Mouse (Mus musculus) liver, embryonic 13.5 days (tissue): ENCODE data around the gene Tnfsf13b. TPM values are rescaled to one million over a fixed set of nuclear protein-coding genes. Genes with fewer than 3 reads are reported as not detected.

Source experiments
- ATAC-seq: fragments of 200-750 bp; cut with Nextera tagmentation; 2 replicates; pipeline ENCODE4 v1.8.0; 2017; ENCODE audit warnings: low read depth, mild to moderate bottlenecking, moderate number of reproducible peaks, moderate library complexity
- DNase-seq: peaks from one replicate; pipeline ENCODE4 v3.0.0; 2022
- H3K27ac ChIP-seq: fragments of 300-500 bp; sonication (generic); 2 replicates; pipeline ENCODE4 v1.5.1; 2015; ENCODE audit warnings: moderate library complexity, mild to moderate bottlenecking, inconsistent platforms
- H3K27me3 ChIP-seq: fragments of 300-500 bp; sonication (generic); 2 replicates; pipeline ENCODE4 v1.6.1; 2015; ENCODE audit warnings: mild to moderate bottlenecking, inconsistent platforms
- H3K36me3 ChIP-seq: fragments of 300-500 bp; sonication (generic); 2 replicates; pipeline ENCODE4 v1.6.1; 2015; ENCODE audit warnings: mild to moderate bottlenecking, inconsistent platforms
- H3K4me1 ChIP-seq: fragments of 300-500 bp; sonication (generic); replicated peaks from 2 replicates; pipeline ENCODE4 v1.6.1; 2015; ENCODE audit warnings: inconsistent platforms
- H3K4me2 ChIP-seq: fragments of 300-500 bp; sonication (generic); 2 replicates; pipeline ENCODE4 v1.6.1; 2015; ENCODE audit warnings: inconsistent platforms, mild to moderate bottlenecking, moderate library complexity
- H3K4me3 ChIP-seq: fragments of 300-500 bp; sonication (generic); replicated peaks from 2 replicates; pipeline ENCODE4 v1.5.1; 2015; ENCODE audit warnings: mild to moderate bottlenecking, inconsistent platforms
- H3K9ac ChIP-seq: fragments of 300-500 bp; sonication (generic); 2 replicates; pipeline ENCODE4 v1.6.1; 2015; ENCODE audit warnings: mild to moderate bottlenecking, inconsistent platforms
- H3K9me3 ChIP-seq: fragments of 300-500 bp; sonication (generic); replicated peaks from 2 replicates; pipeline ENCODE4 v1.6.1; 2016; ENCODE audit warnings: inconsistent platforms
- WGBS: fragments of 180-500 bp; shearing (Covaris S2); methylation state at CpG from one replicate; pipeline ENCODE4 v1.1.7; 2015; ENCODE audit not compliant: insufficient replicate concordance; 5-methylcytosine and 5-hydroxymethylcytosine counted together
- polyA plus RNA-seq: library from polyadenylated mRNA; unstranded; fragments of >200 nt; fragmentation: Nextera tagmentation; extraction: Ambion mirVana; gene quantifications from 2 replicates; pipeline ENCODE4 v1.2.1, GENCODE M21; 2015

Tnfsf13b gene
- 0.07 and 0.08 TPM in 2 replicates for polyA plus RNA-seq

- WGBS, result 48% methylated on average over 16 of the region's 16 CpGs
- H3K4me3 ChIP-seq, result 0 out of 2 replicates have a peak within 1 kb of the TSS, but pooled peaks have one; percentile 1
- ATAC-seq (no peak), DNase-seq (no peak)
- H3K36me3 ChIP-seq, result no peaks in the 10 kb centered on the region
- H3K9me3 ChIP-seq, result no peaks in the 10 kb centered on the region
- H3K27ac ChIP-seq, result no peak within 1 kb of the TSS
- H3K27me3 ChIP-seq, result peaks cover 18% of the 10 kb centered on the region
- no peaks in the 10 kb centered on the region for H3K4me1 ChIP-seq
- no peak within 1 kb of the TSS for H3K9ac ChIP-seq
- peak within 1 kb of the TSS; percentile 43 for H3K4me2 ChIP-seq
These were observed at the start of gene Tnfsf13b for GRCm38 (mm10) chr8:10006156-10006985. Tnfsf13b (plus strand) TSS chr8:10006467.

- 52% methylated on average over 4 of the region's 4 CpGs for WGBS
- H3K27ac ChIP-seq, result no peak overlapping the region
These were observed 47.9 kb upstream of the Tnfsf13b start for GRCm38 (mm10) chr8:9958338-9958737.

GRCm38 (mm10) chr8:9959919-9960318 is 46.3 kb upstream of the Tnfsf13b start:
- Histone ChIP-seq H3K27me3 (no peaks in the 10 kb centered on the region), H3K9ac (no peak overlapping the region), H3K36me3 (no peaks in the 10 kb centered on the region), H3K9me3 (no peaks in the 10 kb centered on the region), H3K4me2 (no peak overlapping the region), H3K4me1 (no peaks in the 10 kb centered on the region), H3K27ac (no peak overlapping the region), H3K4me3 (no peak overlapping the region)
- no peak for DNase-seq
- WGBS, result 69% methylated on average over 2 of the region's 2 CpGs
- no peak for ATAC-seq

More at GRCm38 (mm10) chr8:9958338-9958737, 47.9 kb upstream of the Tnfsf13b start:
- Histone ChIP-seq H3K4me3 (no peak overlapping the region), H3K4me2 (no peak overlapping the region), H3K36me3 (no peaks in the 10 kb centered on the region), H3K27me3 (no peaks in the 10 kb centered on the region), H3K4me1 (no peaks in the 10 kb centered on the region), H3K9me3 (no peaks in the 10 kb centered on the region), H3K9ac (no peak overlapping the region)
- DNase-seq (no peak), ATAC-seq (no peak)

GRCm38 (mm10) chr8:9971866-9972265 is 34.4 kb upstream of the Tnfsf13b start:
- Histone ChIP-seq H3K4me1 (peaks cover 14% of the 10 kb centered on the region), H3K4me3 (no peak overlapping the region), H3K36me3 (peaks cover 19% of the 10 kb centered on the region), H3K27me3 (no peaks in the 10 kb centered on the region), H3K4me2 (no peak overlapping the region), H3K27ac (no peak overlapping the region), H3K9ac (no peak overlapping the region), H3K9me3 (no peaks in the 10 kb centered on the region)
- ATAC-seq (no peak), DNase-seq (no peak)
- 83% methylated on average over 9 of the region's 9 CpGs for WGBS

- ATAC-seq, result no peak
- DNase-seq, result no peak
- Histone ChIP-seq H3K4me2 (peak overlapping the region; percentile 78), H3K27ac (no peak overlapping the region), H3K9ac (peak overlapping the region; percentile 74), H3K9me3 (no peaks in the 10 kb centered on the region), H3K4me3 (peak overlapping the region; percentile 73), H3K36me3 (peaks cover 19% of the 10 kb centered on the region), H3K27me3 (no peaks in the 10 kb centered on the region), H3K4me1 (peaks cover 41% of the 10 kb centered on the region)
- 29% methylated on average over 5 of the region's 5 CpGs for WGBS
These were observed 31.0 kb upstream of the Tnfsf13b start for GRCm38 (mm10) chr8:9975276-9975675.

- H3K36me3 ChIP-seq, result peaks cover 19% of the 10 kb centered on the region
- peak overlapping the region; percentile 73 for H3K4me3 ChIP-seq
- H3K27me3 ChIP-seq, result no peaks in the 10 kb centered on the region
- peaks cover 49% of the 10 kb centered on the region for H3K4me1 ChIP-seq
- 0 out of 2 replicates have a peak overlapping the region, but pooled peaks have one; percentile 8 for H3K27ac ChIP-seq
- DNase-seq (peak; percentile 97), ATAC-seq (peak; percentile 93)
- under 1% methylated on average over 47 of the region's 47 CpGs for WGBS
- H3K9ac ChIP-seq, result peak overlapping the region; percentile 91
- H3K4me2 ChIP-seq, result peak overlapping the region; percentile 78
- no peaks in the 10 kb centered on the region for H3K9me3 ChIP-seq
These were observed 30.2 kb upstream of the Tnfsf13b start for GRCm38 (mm10) chr8:9975898-9976611.

GRCm38 (mm10) chr8:9977016-9977415 is 29.3 kb upstream of the Tnfsf13b start:
- no peak for DNase-seq
- Histone ChIP-seq H3K27ac (peak overlapping the region; percentile 61), H3K9me3 (no peaks in the 10 kb centered on the region), H3K4me1 (peaks cover 53% of the 10 kb centered on the region), H3K36me3 (peaks cover 18% of the 10 kb centered on the region), H3K27me3 (no peaks in the 10 kb centered on the region), H3K9ac (peak overlapping the region; percentile 91), H3K4me2 (peak overlapping the region; percentile 78), H3K4me3 (peak overlapping the region; percentile 92)
- no peak for ATAC-seq
- 32% methylated on average over 15 of the region's 15 CpGs for WGBS

- Histone ChIP-seq H3K27ac (peak within 1 kb of the TSS; percentile 86), H3K36me3 (peaks cover 13% of the 10 kb centered on the region), H3K9me3 (no peaks in the 10 kb centered on the region), H3K4me2 (peak within 1 kb of the TSS; percentile 78), H3K9ac (peak within 1 kb of the TSS; percentile 91), H3K4me3 (peak within 1 kb of the TSS; percentile 92), H3K4me1 (peaks cover 53% of the 10 kb centered on the region), H3K27me3 (no peaks in the 10 kb centered on the region)
- peak; percentile 96 for DNase-seq
- peak; percentile 67 for ATAC-seq
- WGBS, result under 1% methylated on average over 68 of the region's 68 CpGs
These were observed 28.5 kb upstream of the Tnfsf13b start, which contains the start of the genes Lig4 and Abhd13 for GRCm38 (mm10) chr8:9977573-9978314. Lig4 (minus strand) TSS chr8:9977686. Abhd13 (plus strand) TSS chr8:9977707.

GRCm38 (mm10) chr8:9978475-9979230 is 27.6 kb upstream of the Tnfsf13b start:
- Histone ChIP-seq H3K36me3 (peaks cover 13% of the 10 kb centered on the region), H3K9ac (peak overlapping the region; percentile 91), H3K4me2 (peak overlapping the region; percentile 78), H3K27me3 (no peaks in the 10 kb centered on the region), H3K27ac (no peak overlapping the region), H3K4me1 (peaks cover 53% of the 10 kb centered on the region), H3K4me3 (peak overlapping the region; percentile 92), H3K9me3 (no peaks in the 10 kb centered on the region)
- DNase-seq, result no peak
- ATAC-seq, result no peak
- WGBS, result 38% methylated on average over 18 of the region's 18 CpGs

- WGBS, result 18% methylated on average over 1 of the region's 1 CpGs
- Histone ChIP-seq H3K4me2 (peak overlapping the region; percentile 78), H3K4me3 (0 out of 2 replicates have a peak overlapping the region, but pooled peaks have one; percentile 92), H3K27me3 (no peaks in the 10 kb centered on the region), H3K9me3 (no peaks in the 10 kb centered on the region), H3K27ac (no peak overlapping the region), H3K9ac (no peak overlapping the region), H3K36me3 (peaks cover 22% of the 10 kb centered on the region), H3K4me1 (peaks cover 53% of the 10 kb centered on the region)
- ATAC-seq (no peak), DNase-seq (no peak)
These were observed 26.5 kb upstream of the Tnfsf13b start for GRCm38 (mm10) chr8:9979746-9980145.
